Comparison of ENCODE assay signal across 16 mouse cellular contexts in genomic region chr16:76354841-76355240, GRCm38 (mm10). TPM values are rescaled to one million over a fixed set of nuclear protein-coding genes. Genes with fewer than 3 reads are reported as not detected.
A peak's percentile ranks its signal among the peaks of the same experiment; 100 is the strongest.
DNase-seq lines count a peak whose midpoint lies in the region; ATAC-seq and TF ChIP-seq lines count a peak whose summit lies in the region.
"Had no signal": no experiment of that assay in that cellular context is flagged by ENCODE, and none has a peak within 500 bp of the region (broad histone marks: within the 10 kb centered on the region; RNA-seq: fewer than 3 reads in every experiment).

No protein-coding gene starts in this region.

- H3K27me3 ChIP-seq in lung, embryonic 14.5 days (ENCODE audit: insufficient read depth, low read length): no peaks in the 10 kb centered on the region
- H3K27me3 ChIP-seq in liver, postnatal 0 days (ENCODE audit: insufficient read depth, low read length): no peaks in the 10 kb centered on the region
- no peaks in the 10 kb centered on the region for H3K27me3 ChIP-seq in embryonic facial prominence, embryonic 10.5 days (replicated peaks; ENCODE audit: low read depth, poor library complexity, severe bottlenecking)
- H3K27me3 ChIP-seq: limb, embryonic 12.5 days; neural tube, embryonic 15.5 days had no signal

- H3K36me3 ChIP-seq in lung, embryonic 14.5 days (ENCODE audit: insufficient read depth): peaks cover 20% of the 10 kb centered on the region
- peaks cover 15% of the 10 kb centered on the region for H3K36me3 ChIP-seq in liver, postnatal 0 days (replicated peaks; ENCODE audit: insufficient read depth, low read length)
- H3K36me3 ChIP-seq in embryonic facial prominence, embryonic 10.5 days (replicated peaks): peaks cover 31% of the 10 kb centered on the region
- H3K36me3 ChIP-seq: neural tube, embryonic 15.5 days had no signal

- H3K4me2 ChIP-seq in lung, embryonic 14.5 days: no peak overlapping the region
- H3K4me2 ChIP-seq in liver, postnatal 0 days (ENCODE audit: low read depth, low read length): no peak overlapping the region
- H3K4me2 ChIP-seq: limb, embryonic 12.5 days; neural tube, embryonic 15.5 days had no signal

- DNase-seq in lung, embryonic 14.5 days: no peak
- DNase-seq in lung, adult 18-20 months: no peak
- DNase-seq in liver, postnatal 0 days: no peak
- DNase-seq in embryonic facial prominence, embryonic 10.5 days (ENCODE audit: low spot score): no peak
- no peak for DNase-seq in adrenal gland, adult 18-20 months (ENCODE audit: low spot score in 2 of 2)
- DNase-seq in left cerebral cortex, adult 2 months (ENCODE audit: extremely low spot score in 1 of 2, low spot score in 2 of 2): no peak
- DNase-seq: gastrocnemius, postnatal 14 days; heart, postnatal 10 days; kidney, adult 18-20 months had no signal

- ATAC-seq in lung, embryonic 14.5 days (ENCODE audit: insufficient read depth): 0 out of 2 replicates have a peak, but pooled peaks have one; percentile 35
- ATAC-seq in CD4-positive, CD25-positive, alpha-beta regulatory T cell, adult 4 months: peak; percentile 26
- ATAC-seq in erythroblast, adult 5-6 weeks (replicated peaks; ENCODE audit: low FRiP score, poor library complexity, severe bottlenecking): peak; percentile 89
- peak; percentile 65 for ATAC-seq in liver, postnatal 0 days
- ATAC-seq: midbrain, embryonic 16.5 days had no signal

- no peak overlapping the region for H3K9ac ChIP-seq in lung, embryonic 14.5 days
- no peak overlapping the region for H3K9ac ChIP-seq in liver, postnatal 0 days (replicated peaks)
- H3K9ac ChIP-seq: limb, embryonic 12.5 days; neural tube, embryonic 15.5 days had no signal

- 50% methylated on average over 3 of the region's 3 CpGs for WGBS in lung, embryonic 14.5 days
- 44% methylated on average over 3 of the region's 3 CpGs for WGBS in liver, postnatal 0 days (ENCODE audit: insufficient replicate concordance)
- 63% methylated on average over 3 of the region's 3 CpGs for WGBS in embryonic facial prominence, embryonic 10.5 days

- H3K9me3 ChIP-seq in lung, embryonic 14.5 days (ENCODE audit: low read depth, low read length): no peaks in the 10 kb centered on the region
- no peaks in the 10 kb centered on the region for H3K9me3 ChIP-seq in liver, postnatal 0 days (ENCODE audit: low read length)
- no peaks in the 10 kb centered on the region for H3K9me3 ChIP-seq in embryonic facial prominence, embryonic 10.5 days
- H3K9me3 ChIP-seq: forebrain, embryonic 10.5 days; limb, embryonic 12.5 days; neural tube, embryonic 15.5 days had no signal

- H3K4me1 ChIP-seq in lung, embryonic 14.5 days (ENCODE audit: insufficient read depth): 0 out of 2 replicates have a peak, but pooled peaks cover 2% of the 10 kb centered on the region
- H3K4me1 ChIP-seq in liver, postnatal 0 days (ENCODE audit: insufficient read depth): peaks cover 22% of the 10 kb centered on the region
- H3K4me1 ChIP-seq in embryonic facial prominence, embryonic 10.5 days: peaks cover 19% of the 10 kb centered on the region
- H3K4me1 ChIP-seq: neural tube, embryonic 15.5 days had no signal

- no peak for TF ChIP-seq CTCF in lung, embryonic 14.5 days (IDR thresholded peaks at IDR 0.05; ENCODE audit: low read depth)
- TF ChIP-seq CTCF in liver, postnatal 0 days (IDR thresholded peaks at IDR 0.05; ENCODE audit: low read depth): no peak
- no peak for TF ChIP-seq CTCF in left cerebral cortex, adult 2 months (IDR thresholded peaks at IDR 0.05)

- no peak overlapping the region for H3K4me3 ChIP-seq in lung, embryonic 14.5 days (ENCODE audit: low read depth, low read length)
- no peak overlapping the region for H3K4me3 ChIP-seq in liver, postnatal 0 days (ENCODE audit: low read depth, low read length)
- H3K4me3 ChIP-seq in embryonic facial prominence, embryonic 10.5 days: no peak overlapping the region
- H3K4me3 ChIP-seq in left cerebral cortex, adult 2 months: no peak overlapping the region
- H3K4me3 ChIP-seq: forebrain, embryonic 10.5 days; limb, embryonic 12.5 days; neural tube, embryonic 15.5 days had no signal

- intact Hi-C loops in left cerebral cortex, adult 2 months (cut with DNase I): no loop called here

- no peak overlapping the region for H3K27ac ChIP-seq in lung, embryonic 14.5 days (ENCODE audit: low read depth)
- H3K27ac ChIP-seq in liver, postnatal 0 days (ENCODE audit: low read depth): no peak overlapping the region
- no peak overlapping the region for H3K27ac ChIP-seq in embryonic facial prominence, embryonic 10.5 days (replicated peaks)
- H3K27ac ChIP-seq in left cerebral cortex, adult 2 months: no peak overlapping the region
- H3K27ac ChIP-seq: forebrain, embryonic 10.5 days; limb, embryonic 12.5 days; neural tube, embryonic 15.5 days; stomach, postnatal 0 days had no signal

- no peak for TF ChIP-seq EP300 in liver, postnatal 0 days (IDR thresholded peaks at IDR 0.05; ENCODE audit: low read depth)

RNA-seq across cellular contexts. Expression of gene Nrip1, which starts 18.8 kb away (rescaled TPM):
- 53.1 and 55.2 TPM in 2 replicates for polyA plus RNA-seq in lung, embryonic 14.5 days (2014; fragmentation: Nextera tagmentation; extraction: Ambion mirVana)
- 10 to 100 TPM; 42.3 to 52.8 TPM for polyA plus RNA-seq in CD4-positive, CD25-positive, alpha-beta regulatory T cell, adult 4 months (2017; shearing (Covaris generic))
- 66.7 and 71.5 TPM in 2 replicates for total RNA-seq in erythroblast, adult 5-6 weeks (2015; ENCODE audit: low replicate concordance)
- total RNA-seq in erythroblast, adult 5-6 weeks (2017; ENCODE audit: low replicate concordance): 68.1 and 82.0 TPM in 2 replicates
- polyA plus RNA-seq in liver, postnatal 0 days (2015; fragmentation: Nextera tagmentation; extraction: Ambion mirVana): 9.6 and 11.2 TPM in 2 replicates
- polyA plus RNA-seq in embryonic facial prominence, embryonic 10.5 days (2016; fragmentation: Nextera tagmentation; extraction: Ambion mirVana): 58.3 and 60.8 TPM in 2 replicates
- 10 to 100 TPM; 75.5 to 93.1 TPM for total RNA-seq in adrenal gland, adult 18-20 months (2021)
- 10 to 100 TPM; 53.4 to 54.3 TPM for total RNA-seq in left cerebral cortex, adult 2 months (2021)

Comparison
In these comparisons a context has a peak if more than half of its experiments do, and no peak if none do; other contexts are left out.
1. ATAC-seq: peak in every context shown above with its lines; median percentile 89 in erythroblast, adult 5-6 weeks; 65 in liver, postnatal 0 days; 35 in lung, embryonic 14.5 days; 26 in CD4-positive, CD25-positive, alpha-beta regulatory T cell, adult 4 months.